Mouse (Mus musculus): ENCODE measurements at regions not wholly inside any gene's neighbourhood (a gene's known extent, or its start where the extent isn't known, plus 50 kb on each side); places are given as distances from the start of the nearest gene placed in this dataset.

GRCm38 (mm10) chr7:133256831-133257230, 132.7 kb upstream of the Ctbp2 start:
- TF ChIP-seq CTCF (IDR thresholded peaks at IDR 0.05; ENCODE audit: low read depth) (no peak), EP300 (IDR thresholded peaks at IDR 0.05; ENCODE audit: low read depth) (no peak)

Data from heart, postnatal 0 days (tissue).